Mouse (Mus musculus) lung, postnatal 0 days (tissue): ENCODE measurements at regions not wholly inside any gene's neighbourhood (a gene's known extent, or its start where the extent isn't known, plus 50 kb on each side); places are given as distances from the start of the nearest gene placed in this dataset.
A peak's percentile ranks its signal among the peaks of the same experiment; 100 is the strongest.
"Not testable (repeated sequence)": the region's sequence is repeated elsewhere in the genome, so short reads cannot be mapped to it uniquely, and the experiment has no call there.

ENCODE experiments used
- ATAC-seq: fragments of 200-750 bp; cut with Nextera tagmentation; 2 replicates; pipeline ENCODE4 v1.8.0; 2017; ENCODE audit warnings: moderate library complexity
- DNase-seq: peaks from one replicate; pipeline ENCODE4 v3.0.0-alpha.2; 2016; ENCODE audit warnings: low spot score
- H3K27ac ChIP-seq: fragments of 300-500 bp; sonication (generic); 2 replicates; pipeline ENCODE4 v1.5.1; 2014; ENCODE audit warnings: antibody characterized with exemption, mild to moderate bottlenecking, low read length, mixed read lengths
- H3K27me3 ChIP-seq: fragments of 300-500 bp; sonication (generic); replicated peaks from 2 replicates; pipeline ENCODE4 v1.6.1; 2014; ENCODE audit warnings: low read length, mixed read lengths; ENCODE audit not compliant: insufficient read depth
- H3K36me3 ChIP-seq: fragments of 300-500 bp; sonication (generic); 2 replicates; pipeline ENCODE4 v1.6.1; 2014; ENCODE audit warnings: low read length, mixed read lengths; ENCODE audit not compliant: insufficient read depth
- H3K4me1 ChIP-seq: fragments of 300-500 bp; sonication (generic); 2 replicates; pipeline ENCODE4 v1.6.1; 2014; ENCODE audit warnings: antibody characterized with exemption, low read depth, low read length, mixed read lengths; ENCODE audit not compliant: insufficient read depth
- H3K4me2 ChIP-seq: fragments of 300-500 bp; sonication (generic); replicated peaks from 2 replicates; pipeline ENCODE4 v1.6.1; 2014; ENCODE audit warnings: low read depth, mild to moderate bottlenecking, low read length, moderate library complexity, mixed read lengths
- H3K4me3 ChIP-seq: fragments of 300-500 bp; sonication (generic); 2 replicates; pipeline ENCODE4 v1.5.1; 2014; ENCODE audit warnings: low read depth, low read length
- H3K9ac ChIP-seq: fragments of 300-500 bp; sonication (generic); replicated peaks from 2 replicates; pipeline ENCODE4 v1.6.1; 2014; ENCODE audit warnings: low read depth, mild to moderate bottlenecking
- H3K9me3 ChIP-seq: fragments of 300-500 bp; sonication (generic); 2 replicates; pipeline ENCODE4 v1.6.1; 2016; ENCODE audit warnings: low read length, mixed read lengths
- CTCF ChIP-seq: IDR thresholded peaks from 2 replicates; pipeline ENCODE4 v1.5.1; 2016; ENCODE audit warnings: antibody characterized with exemption, mild to moderate bottlenecking
- EP300 ChIP-seq: IDR thresholded peaks from 2 replicates; pipeline ENCODE4 v1.6.1; 2016; ENCODE audit warnings: antibody characterized with exemption, mild to moderate bottlenecking, control low read depth
- WGBS: fragments of 180-500 bp; shearing (Covaris S2); extraction: QIAGEN DNeasy Blood & Tissue Kit; methylation state at CpG from one replicate; pipeline ENCODE4 v1.1.7; 2014; 5-methylcytosine and 5-hydroxymethylcytosine counted together

- Histone ChIP-seq H3K36me3 (no peaks in the 10 kb centered on the region), H3K27ac (no peak overlapping the region), H3K4me2 (no peak overlapping the region), H3K9ac (no peak overlapping the region), H3K4me1 (no peaks in the 10 kb centered on the region), H3K9me3 (no peaks in the 10 kb centered on the region), H3K27me3 (no peaks in the 10 kb centered on the region), H3K4me3 (no peak overlapping the region)
- TF ChIP-seq EP300 (no peak), CTCF (no peak)
- DNase-seq (no peak), ATAC-seq (no peak)
These were observed 155.2 kb upstream of the Shcbp1 start for GRCm38 (mm10) chr8:4934551-4934950.

GRCm38 (mm10) chr8:4934035-4934434 lies 154.7 kb upstream of the Shcbp1 start:
- H3K4me3 ChIP-seq = no peak overlapping the region
- H3K27me3 ChIP-seq = no peaks in the 10 kb centered on the region
- no peak overlapping the region for H3K4me2 ChIP-seq
- WGBS = 74% methylated on average over 2 of the region's 2 CpGs
- ATAC-seq = no peak
- no peaks in the 10 kb centered on the region for H3K9me3 ChIP-seq
- DNase-seq = no peak
- TF ChIP-seq EP300 = no peak
- no peak overlapping the region for H3K9ac ChIP-seq
- no peaks in the 10 kb centered on the region for H3K36me3 ChIP-seq
- no peak overlapping the region for H3K27ac ChIP-seq
- H3K4me1 ChIP-seq = no peaks in the 10 kb centered on the region

- Histone ChIP-seq H3K4me2 (no peak overlapping the region), H3K9me3 (no peaks in the 10 kb centered on the region), H3K36me3 (no peaks in the 10 kb centered on the region), H3K9ac (no peak overlapping the region), H3K27me3 (no peaks in the 10 kb centered on the region), H3K4me1 (no peaks in the 10 kb centered on the region), H3K27ac (no peak overlapping the region), H3K4me3 (no peak overlapping the region)
- ATAC-seq (no peak), DNase-seq (no peak)
- TF ChIP-seq CTCF (no peak), EP300 (no peak)
These were observed 137.1 kb upstream of the Shcbp1 start for GRCm38 (mm10) chr8:4916447-4916846.

GRCm38 (mm10) chr8:4895046-4895445 lies 115.7 kb upstream of the Shcbp1 start:
- DNase-seq = no peak

GRCm38 (mm10) chr8:4868761-4869160 lies 89.4 kb upstream of the Shcbp1 start:
- peak; percentile 60 for TF ChIP-seq CTCF

More at GRCm38 (mm10) chr8:4895046-4895445, 115.7 kb upstream of the Shcbp1 start:
- TF ChIP-seq EP300 (no peak), CTCF (no peak)
- H3K27me3 ChIP-seq = no peaks in the 10 kb centered on the region
- no peaks in the 10 kb centered on the region for H3K4me1 ChIP-seq
- WGBS = 85% methylated on average over 2 of the region's 2 CpGs
- no peak overlapping the region for H3K27ac ChIP-seq
- no peaks in the 10 kb centered on the region for H3K36me3 ChIP-seq
- ATAC-seq = no peak
- no peak overlapping the region for H3K4me2 ChIP-seq
- H3K4me3 ChIP-seq = no peak overlapping the region
- no peak overlapping the region for H3K9ac ChIP-seq
- H3K9me3 ChIP-seq = no peaks in the 10 kb centered on the region; the same call in 1 of the 2 replicates

GRCm38 (mm10) chr8:4839087-4839486 lies 59.7 kb upstream of the Shcbp1 start:
- no peak overlapping the region for H3K9ac ChIP-seq
- TF ChIP-seq CTCF (no peak), EP300 (no peak)
- DNase-seq (no peak), ATAC-seq (no peak)
- H3K27me3 ChIP-seq = no peaks in the 10 kb centered on the region
- no peak overlapping the region for H3K4me2 ChIP-seq
- H3K4me3 ChIP-seq = no peak overlapping the region
- no peaks in the 10 kb centered on the region for H3K36me3 ChIP-seq
- no peaks in the 10 kb centered on the region for H3K9me3 ChIP-seq
- H3K4me1 ChIP-seq = no peaks in the 10 kb centered on the region
- WGBS = 73% methylated on average over 3 of the region's 3 CpGs
- H3K27ac ChIP-seq = no peak overlapping the region

More at GRCm38 (mm10) chr8:4868761-4869160, 89.4 kb upstream of the Shcbp1 start:
- not testable (repeated sequence) for H3K4me1 ChIP-seq, H3K27ac ChIP-seq, H3K27me3 ChIP-seq, H3K4me2 ChIP-seq, H3K9ac ChIP-seq, H3K36me3 ChIP-seq, ATAC-seq, H3K4me3 ChIP-seq, H3K9me3 ChIP-seq
- peak; percentile 52 for DNase-seq
- WGBS = 73% methylated on average over 7 of the region's 7 CpGs

- no peak for ATAC-seq
- no peak for DNase-seq
These were observed 59.2 kb upstream of the Shcbp1 start for GRCm38 (mm10) chr8:4838527-4838926.

More at GRCm38 (mm10) chr8:4838527-4838926, 59.2 kb upstream of the Shcbp1 start:
- no peaks in the 10 kb centered on the region for H3K27me3 ChIP-seq
- no peak overlapping the region for H3K27ac ChIP-seq
- no peak overlapping the region for H3K4me3 ChIP-seq
- no peak overlapping the region for H3K9ac ChIP-seq
- H3K4me1 ChIP-seq = no peaks in the 10 kb centered on the region
- no peak overlapping the region for H3K4me2 ChIP-seq
- TF ChIP-seq EP300 = no peak
- TF ChIP-seq CTCF = no peak
- no peaks in the 10 kb centered on the region for H3K36me3 ChIP-seq
- H3K9me3 ChIP-seq = no peaks in the 10 kb centered on the region
